Mouse (Mus musculus): ENCODE measurements around the gene Dnah12.
"Not testable (repeated sequence)": the region's sequence is repeated elsewhere in the genome, so short reads cannot be mapped to it uniquely, and the experiment has no call there.

DNA sequence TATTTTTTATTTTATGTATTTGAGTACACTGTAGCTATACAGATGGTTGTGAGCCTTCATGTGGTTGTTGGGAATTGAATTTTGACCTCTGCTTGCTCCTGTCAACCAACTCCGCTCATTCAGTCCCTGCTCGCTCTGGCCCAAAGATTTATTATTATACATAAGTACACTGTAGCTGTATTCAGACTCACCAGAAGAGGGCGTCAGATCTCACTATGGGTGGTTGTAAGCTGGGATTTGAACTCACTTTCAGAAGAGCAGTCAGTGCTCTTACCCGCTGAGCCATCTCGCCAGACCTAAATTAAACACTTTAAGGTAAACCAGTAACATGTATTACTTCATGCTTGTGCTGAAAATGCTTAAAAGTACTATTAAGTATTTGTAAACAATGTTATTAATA lies 12.2 kb downstream of the Dnah12 start:
- TF ChIP-seq GATA1, TAL1 (IDR thresholded peaks at IDR 0.05; ENCODE audit: low read length): not testable (repeated sequence)
